Mouse (Mus musculus): Measurements from ENCODE around the gene Wasf1.

The Wasf1 gene

DNA sequence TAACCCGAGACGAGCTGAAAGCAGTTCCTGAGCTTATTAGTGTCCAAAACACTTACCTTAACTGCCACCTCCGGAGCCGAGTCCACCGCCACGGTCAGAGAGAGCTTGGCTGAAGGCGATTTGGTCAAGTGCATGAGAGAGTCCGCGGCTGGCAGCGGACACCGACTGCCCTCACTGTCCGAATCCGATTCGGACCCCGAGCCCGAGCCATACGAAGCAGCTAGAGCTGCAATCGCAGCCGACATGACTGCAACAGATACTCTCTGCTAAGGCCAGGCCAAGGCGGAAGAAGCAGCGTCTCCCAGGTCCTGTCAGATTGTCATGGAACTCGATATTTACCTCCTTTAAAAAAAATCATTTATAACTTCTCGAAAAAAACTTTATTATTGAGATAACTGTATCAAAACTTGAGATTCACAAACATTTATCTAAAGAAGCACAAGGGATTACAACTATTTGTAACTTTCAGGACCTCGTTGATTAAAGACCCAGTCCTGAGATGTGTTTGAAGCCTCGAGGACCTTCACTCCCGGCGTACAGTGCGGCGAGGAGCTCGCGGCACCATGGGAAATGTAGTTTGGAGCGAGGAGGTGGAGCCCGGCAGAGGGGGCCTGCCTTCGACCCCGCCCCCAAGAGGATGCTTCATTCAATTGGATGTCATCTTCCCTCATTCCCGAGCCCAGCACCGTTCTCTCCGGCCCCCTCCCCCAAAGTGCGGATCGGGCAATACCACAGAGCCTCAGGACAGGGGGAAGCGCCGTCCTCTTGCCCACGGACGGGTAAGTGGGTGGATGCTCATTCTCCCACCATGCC, at the start of gene Wasf1, which contains the start of gene Cdc40:
Wasf1 (plus strand) TSS at position 645 of the 813 bp plus-strand sequence.
Cdc40 (minus strand) TSS at position 481 of the 813 bp plus-strand sequence.
- peak; percentile 99 for DNase-seq

DNA sequence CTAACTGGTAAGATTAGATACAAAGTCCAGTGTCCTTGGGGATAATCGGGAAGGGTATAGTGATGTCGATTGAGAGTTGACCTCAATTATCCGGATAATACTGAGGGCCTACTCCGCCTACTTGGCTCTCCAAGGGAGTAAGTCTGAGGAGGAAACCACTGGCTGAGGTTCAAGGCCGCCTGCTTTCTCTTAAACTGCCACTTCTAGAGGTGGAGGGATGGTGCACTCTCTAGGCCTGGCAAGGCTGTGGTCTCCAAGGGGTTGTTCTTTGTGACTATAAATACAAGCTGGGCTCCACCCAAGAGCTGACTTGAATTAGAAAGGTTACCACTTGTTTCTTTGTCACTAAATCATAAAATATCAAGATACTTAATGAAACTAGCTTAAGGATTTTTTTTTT, 43.2 kb upstream of the Wasf1 start:
- DNase-seq = no peak

DNA sequence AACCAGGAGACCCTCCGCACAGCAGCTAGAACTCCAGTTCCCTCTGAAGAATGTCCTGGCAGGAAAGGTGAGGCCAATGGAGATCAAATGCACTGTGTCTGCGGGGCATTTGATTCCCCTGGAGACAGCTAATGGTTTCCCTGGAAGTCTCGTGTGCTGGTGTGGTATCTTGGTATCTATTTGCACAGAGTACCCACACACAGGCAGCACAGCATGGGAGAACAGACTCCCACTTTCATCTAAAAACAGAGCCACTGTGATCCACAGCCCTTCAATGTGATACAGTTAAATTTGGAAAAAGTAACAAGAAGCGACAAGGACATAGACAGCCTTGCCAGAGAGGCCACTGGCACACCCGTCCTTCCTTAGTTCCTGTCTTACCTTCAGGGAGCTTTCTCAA, 39.4 kb upstream of the Wasf1 start:
- no peak for DNase-seq

DNA sequence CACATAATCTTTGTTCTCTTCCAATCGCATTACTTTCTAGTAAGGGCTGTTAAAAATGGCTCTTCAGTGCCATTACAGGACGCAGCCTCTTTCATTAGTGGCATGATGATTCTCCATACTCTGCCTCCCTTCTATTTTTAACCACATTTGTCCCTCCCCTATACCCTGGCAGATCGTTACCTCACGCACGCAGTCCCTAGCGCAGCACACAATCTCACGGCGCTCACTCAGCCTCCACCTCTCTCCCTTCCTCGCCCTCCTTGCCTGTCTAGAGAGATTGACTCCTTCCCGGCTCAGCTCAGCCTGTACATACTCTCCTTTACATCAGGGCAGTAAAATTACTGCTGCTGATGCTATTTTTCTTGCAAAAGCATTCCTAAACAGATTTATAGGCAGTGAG, 38.7 kb upstream of the Wasf1 start:
- DNase-seq = no peak

DNA sequence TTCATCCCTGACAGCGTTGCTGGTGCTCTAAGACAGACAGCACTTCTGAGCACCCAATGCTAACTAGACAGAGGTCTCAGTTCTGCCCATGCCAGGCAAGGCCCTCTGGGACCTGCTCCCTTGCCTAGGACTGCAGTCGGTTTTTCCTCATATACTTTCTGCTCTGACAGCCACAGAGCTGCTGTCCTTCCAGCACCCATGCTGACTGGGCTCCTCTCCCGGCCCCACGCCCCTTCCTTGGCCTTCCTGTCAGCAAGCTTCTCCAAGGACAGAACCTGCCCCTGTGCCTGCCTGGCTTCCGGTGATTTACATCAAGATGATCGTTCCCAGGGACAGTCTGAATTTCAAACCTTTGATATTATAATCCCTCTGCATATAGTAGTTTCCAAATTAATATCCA, 37.6 kb upstream of the Wasf1 start:
- DNase-seq = peak; percentile 43

DNA sequence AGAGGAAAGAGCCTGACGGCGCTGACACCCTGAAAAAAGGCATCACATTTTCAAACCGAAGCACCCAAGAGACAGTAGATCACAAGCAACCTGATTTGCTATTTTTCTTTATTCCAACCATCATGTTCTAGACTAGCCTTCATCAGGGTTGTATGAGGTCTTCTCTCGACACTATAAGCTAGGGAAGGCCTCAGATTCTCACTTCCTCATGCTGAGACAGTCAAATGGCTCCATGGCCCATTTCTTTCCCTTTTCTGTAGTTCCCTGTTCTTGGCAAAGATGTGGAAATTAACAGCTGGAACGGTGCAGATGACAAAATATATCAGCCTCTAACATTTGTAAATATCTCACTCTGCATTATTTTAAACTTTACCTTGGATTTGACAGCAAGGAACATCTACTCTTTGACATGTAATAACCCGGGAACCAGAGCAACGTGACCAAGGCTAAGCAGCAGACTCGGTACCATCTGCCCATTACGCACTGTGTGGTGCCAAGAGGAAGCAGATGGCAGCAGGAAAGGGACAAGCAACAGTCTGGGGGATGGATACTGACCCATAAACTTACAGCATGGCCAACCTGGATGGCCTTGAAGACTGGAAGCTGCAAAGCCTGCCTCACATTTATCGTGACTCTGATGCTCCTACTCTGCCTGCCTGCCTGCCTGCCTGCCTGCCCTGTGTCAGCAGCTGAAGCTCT, 36.0 kb upstream of the Wasf1 start:
- peak; percentile 92 for DNase-seq

DNA sequence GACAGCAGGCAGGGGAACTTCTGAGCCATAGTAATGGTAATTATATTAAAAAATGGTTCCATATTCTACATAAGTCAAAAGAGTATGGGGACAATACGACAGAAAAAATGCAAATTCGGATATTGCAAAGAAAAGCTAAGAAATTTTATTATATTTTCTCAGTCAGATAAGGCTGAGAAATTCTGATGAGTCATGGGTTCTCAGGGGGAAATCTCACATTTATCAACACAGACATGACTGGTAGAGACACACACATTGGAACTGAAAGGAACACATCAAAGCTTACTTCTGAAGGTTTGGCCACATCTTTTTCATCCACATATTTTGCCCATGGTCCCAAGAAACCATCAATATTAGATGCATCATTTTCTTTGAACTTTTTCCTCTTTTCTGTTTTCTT, 32.6 kb upstream of the Wasf1 start:
- DNase-seq = no peak

DNA sequence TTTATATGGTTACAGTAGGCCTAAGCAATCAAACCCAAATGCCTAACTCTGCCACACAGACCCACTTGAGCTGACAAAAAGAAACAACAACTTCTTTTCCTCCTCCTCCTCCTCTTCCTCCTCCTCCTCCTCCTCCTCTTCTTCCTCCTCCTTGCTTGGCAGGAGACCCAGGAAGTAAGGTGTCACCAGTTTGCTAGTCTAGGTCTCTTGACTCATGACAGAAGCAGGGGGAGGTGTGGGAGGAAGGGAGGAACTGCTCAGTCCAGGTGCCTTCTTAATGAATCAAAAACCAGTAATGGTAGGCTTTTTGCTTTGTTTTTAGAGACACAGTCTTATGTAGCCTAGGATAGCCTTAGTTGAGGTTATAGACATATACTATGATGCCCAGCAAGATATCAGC, 32.1 kb upstream of the Wasf1 start:
- no peak for DNase-seq

DNA sequence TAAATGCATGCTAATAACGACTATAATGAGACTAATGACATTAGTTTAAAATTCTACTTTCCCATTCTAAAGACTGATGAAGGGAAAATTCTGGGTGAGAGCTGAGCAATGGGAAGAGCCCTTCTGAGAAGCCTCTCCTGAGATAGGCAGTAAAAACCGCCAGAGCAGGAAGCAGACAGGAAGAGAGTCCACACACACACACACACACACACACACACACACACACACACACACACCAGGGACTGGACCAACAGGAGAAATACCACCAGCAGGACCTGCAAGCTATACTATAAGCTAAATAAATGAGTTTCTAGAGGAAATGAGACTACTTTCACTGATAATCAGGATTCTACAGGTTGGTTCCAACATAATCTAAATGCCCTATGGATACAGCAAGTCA, 27.7 kb upstream of the Wasf1 start:
- no peak for DNase-seq

DNA sequence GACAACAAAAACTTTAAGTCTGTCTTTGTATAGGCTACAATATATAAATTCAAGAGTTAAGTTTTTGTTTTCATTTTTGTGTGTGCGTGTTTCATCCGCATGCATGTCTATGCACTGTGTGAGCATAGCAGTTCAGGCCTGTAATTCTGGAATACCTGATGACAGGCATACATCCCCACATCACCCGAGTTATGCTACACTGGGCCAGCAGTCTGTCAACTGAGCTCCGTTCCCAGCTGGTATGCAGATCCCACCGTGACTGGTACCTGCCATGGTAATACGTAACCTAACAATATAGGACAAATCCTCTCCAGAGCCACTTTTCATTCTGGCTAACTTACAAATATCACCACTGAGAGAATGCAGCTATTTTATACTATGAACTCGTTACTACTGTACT, 26.6 kb upstream of the Wasf1 start:
- no peak for DNase-seq

DNA sequence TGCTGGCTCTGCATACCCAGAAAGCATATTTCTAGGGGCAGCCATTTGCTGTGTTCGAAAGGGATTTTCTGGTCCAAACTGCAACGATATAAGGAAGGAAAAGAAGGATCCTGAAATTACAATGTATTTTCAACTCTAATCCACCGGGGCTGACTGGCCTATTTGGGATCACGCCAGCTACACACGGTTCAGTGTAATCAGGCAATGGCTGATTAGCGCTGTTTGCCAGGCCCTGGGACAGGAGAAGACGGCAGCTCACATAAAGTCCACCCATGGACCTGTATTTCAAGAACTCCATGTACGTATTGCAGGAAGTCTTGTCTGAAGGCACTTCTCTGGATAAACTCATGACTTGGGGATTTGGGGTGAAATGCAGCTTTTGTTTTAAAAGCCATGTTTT, 25.7 kb upstream of the Wasf1 start:
- peak; percentile 79 for DNase-seq

DNA sequence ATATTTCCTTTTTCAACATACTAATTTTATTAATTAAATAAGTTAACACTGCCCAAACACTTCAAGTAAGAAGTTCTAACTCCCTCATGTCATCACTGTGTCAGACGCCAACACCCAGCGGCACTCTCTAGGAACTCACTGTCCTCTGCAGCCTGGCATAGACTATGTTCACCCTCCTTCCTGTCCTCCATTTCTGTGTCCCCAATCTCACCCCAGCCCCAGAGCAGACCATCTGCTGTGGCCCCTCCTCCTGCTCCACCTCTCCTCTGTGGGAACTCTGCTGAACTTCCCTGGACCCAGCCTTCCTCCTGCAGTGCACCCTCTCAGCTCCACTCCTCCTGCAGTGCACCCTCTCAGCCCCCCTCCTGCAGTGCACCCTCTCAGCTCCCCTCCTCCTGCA, 15.2 kb upstream of the Wasf1 start:
- DNase-seq = peak; percentile 65

DNA sequence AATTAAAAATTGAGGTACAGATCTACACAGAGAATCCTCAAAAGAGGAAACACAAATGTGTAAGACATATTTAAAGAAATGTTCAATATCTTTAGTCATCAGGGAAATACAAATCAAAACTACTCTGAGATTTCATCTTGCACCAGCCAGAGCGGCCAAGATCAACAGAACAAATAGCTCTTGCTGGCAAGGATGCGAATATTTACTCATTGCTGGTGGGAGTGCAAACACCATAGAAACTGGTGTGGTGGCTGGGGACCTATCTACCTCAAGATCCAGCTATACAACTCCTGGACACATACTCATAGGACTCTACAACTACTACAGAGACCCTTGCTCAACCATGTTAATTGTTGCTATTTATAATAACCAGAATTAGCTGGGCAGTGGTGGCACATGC, 12.0 kb upstream of the Wasf1 start:
- no peak for DNase-seq

DNA sequence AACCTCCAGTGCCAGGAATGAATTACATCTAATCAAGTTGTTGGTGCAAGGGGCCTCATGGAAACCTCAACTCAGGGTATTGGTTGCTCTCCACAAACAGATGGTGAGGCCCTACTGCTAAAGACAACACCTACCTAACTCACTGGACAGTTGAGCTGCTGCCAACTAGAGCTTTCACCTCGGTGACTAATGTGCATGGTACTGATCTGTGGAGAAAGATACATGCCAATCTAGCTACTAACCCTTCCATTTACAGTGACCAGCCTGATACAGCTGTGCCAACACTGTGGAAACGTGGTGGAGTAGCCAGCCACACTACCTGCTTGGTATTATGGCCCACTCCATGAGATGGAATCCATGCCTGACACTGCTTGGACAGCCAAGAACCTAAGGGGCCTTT, 11.2 kb upstream of the Wasf1 start:
- DNase-seq = peak; percentile 72

DNA sequence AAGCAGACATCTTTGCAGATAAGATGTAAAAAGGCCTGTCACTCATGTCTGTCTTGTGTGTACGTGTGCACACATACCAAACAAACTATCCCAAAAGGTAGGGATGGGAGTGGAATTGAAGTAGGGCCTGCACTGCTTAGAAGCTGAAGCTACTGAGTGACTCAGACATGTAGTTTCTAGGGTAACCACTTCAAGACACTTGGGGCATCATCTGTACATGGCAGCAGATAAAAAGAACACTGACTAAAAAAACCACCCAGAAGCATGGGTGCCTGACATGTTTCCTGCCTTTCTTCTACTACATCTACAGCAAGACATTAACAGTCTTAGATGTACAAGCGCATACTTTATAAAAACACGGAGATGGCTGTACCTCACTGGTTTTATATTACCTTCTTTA, 5.0 kb upstream of the Wasf1 start:
- no peak for DNase-seq

DNA sequence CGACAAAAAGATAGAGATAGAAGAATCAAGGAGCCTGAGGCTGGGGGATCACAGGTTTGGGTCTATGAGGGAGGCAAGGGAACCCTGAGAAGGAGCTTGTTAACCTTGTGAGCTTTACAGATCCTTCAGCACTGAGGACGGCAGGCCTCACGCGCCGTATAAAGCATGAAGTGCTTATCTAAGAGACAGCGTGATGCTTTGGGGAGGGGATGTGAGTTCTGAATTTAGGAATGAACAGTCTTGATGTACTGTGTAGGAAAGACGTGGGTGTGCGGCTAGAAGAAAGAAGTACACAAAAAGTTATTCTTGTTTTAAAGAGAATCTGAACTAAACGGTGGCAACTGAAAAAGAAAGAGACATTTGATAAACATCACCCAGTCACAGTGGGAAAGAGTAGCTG, 3.3 kb upstream of the Wasf1 start:
- DNase-seq = no peak

DNA sequence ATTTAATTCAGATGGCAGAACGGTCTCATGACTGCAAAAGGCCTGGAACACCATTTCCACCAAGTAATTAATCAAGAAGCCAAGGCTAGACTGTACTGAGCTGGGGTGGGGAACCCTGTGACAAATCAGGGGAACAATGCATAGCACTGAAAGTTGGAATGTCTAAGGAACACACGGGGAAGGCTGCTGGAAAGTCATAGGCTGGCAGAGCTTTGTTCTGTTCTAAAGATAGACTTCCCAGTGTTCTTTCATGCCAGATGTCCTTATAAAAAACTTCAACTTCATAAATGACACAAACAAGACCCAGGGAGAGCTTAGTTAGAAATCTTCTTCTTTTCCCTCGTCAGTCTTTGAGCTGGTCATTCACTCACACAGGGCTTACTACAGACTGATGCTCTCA, 2.0 kb upstream of the Wasf1 start:
- no peak for DNase-seq

DNA sequence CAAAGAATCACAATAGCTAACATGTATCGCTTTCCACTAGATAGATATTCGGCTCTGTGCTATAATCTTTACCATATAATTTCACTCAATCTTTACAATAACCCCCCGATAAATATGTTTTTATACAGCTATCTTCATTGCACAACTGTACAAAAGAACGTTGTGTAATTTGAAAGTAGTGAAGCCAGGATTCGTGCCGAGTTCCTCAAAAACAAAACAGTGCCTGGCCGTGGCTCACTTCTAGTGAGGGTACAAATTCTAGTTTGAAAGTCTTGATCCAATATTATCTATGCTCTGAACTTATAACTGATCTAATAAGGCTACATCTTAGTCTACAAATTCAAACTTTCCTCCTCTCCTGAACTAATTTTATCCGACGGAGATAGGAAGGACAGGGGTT, 942 bp upstream of the Wasf1 start:
- no peak for DNase-seq

DNA sequence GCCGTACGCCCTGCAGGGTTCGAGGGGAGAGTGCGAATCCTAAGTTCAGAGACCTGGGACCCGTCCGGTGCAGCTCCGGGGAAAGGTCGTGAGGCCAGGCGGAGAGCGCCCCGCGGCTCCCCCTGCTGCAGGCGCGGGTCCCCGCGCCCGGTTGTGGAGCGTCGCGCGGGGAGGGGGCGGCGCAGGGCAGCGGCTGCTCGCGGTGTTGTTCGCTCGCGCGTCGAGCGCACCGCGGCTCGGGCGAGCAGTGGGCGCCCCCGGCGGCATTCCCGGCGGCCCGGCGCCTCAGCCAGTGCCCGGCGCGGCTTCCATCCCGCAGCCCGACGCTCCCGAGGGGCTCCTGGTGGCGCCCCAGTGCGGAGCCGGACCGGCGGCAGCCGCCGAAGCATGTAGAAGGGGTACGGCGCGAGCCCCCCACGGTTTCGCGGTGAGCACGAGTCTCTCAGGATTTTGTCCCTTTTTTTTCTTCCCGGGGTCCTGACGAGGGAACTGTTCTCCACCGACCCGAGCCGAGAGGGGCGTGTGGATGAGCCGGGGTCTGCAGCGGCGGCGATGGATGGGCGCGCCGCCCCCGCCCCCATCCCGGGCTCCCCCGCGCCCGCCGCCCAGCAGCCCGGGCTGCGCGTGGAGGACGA, 486 bp downstream of the Wasf1 start:
- DNase-seq = no peak

DNA sequence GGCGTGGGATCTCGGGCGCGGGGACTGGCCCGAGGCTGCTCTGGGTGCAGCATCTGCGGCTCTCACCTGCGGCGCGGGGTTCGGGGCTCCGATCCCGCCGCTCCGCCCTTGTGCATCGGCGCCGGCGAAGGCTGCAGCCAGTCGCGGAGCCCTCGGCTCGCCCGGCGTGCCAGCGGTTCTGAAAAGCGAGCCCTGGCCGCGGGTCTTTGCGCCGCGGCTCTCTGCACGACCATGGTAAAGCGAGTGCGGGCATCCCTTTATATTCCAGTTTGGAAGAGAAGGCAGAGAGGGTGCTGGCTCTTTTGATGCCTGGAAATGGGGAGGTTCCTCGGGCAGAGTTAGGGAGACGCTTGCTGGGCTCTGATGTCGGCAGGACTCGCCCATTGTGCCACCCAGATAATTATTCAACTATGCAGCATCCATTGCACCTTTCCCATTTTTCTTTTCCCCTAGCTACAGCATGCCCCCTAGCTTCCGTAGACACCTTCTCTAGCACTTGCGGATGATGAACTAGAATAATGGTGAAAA, 1.1 kb downstream of the Wasf1 start:
- DNase-seq = peak; percentile 74

DNA sequence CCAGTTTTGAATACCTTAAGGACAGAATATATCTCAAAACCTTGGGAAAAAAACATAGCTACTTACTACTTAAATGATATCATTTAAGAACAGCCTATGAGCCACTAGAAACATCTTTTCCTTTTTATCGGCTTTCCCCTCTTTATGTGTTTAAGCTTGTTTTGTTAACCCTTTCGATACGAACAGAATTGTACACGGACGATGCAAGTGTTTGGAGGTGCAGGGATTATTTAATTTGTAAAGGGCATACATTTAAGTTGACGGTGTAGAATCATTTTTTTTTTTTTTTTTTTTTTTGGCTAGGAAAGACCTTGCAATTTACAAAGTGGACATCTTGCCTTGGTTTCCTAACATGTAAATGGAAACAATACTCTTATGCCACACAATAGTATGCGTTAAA, 2.2 kb downstream of the Wasf1 start:
- no peak for DNase-seq

DNA sequence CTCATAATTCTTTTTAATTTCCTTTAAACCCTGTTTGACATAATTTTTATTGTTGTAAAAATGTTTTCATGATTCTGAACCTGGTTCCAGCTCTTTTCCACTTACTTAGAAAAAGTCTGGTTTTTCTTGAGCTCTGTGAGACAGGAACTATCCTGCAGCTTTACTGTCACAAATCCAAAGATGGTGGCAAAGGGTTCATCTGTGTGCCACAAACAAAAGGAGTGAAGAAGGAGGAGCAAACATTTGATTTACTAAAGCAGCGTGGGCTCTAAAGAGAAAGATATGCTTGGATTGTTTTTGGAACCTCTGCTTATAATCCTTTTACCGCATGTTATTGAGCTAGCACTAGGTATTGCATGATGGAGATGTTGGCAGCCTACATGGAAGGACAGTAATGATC, 4.0 kb downstream of the Wasf1 start:
- DNase-seq = no peak

DNA sequence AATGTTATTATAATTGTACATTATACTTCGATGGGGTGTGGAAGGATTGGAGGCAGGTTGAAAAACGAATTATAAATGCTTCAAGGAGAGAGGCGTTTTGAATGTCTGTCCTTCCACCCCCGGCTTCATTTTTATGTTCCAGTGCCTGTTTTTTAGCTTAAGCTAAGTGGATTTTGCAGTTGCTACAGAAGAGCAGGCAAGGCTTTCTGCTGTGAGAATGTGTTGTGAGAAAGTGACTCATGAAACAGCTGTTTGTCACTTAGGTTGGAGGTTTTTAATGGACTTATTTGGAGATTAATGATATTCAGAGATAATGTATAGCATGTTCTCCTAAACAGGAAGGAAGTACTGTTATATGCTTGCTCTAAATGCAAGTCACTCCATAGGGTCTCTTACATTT, 5.9 kb downstream of the Wasf1 start:
- no peak for DNase-seq

DNA sequence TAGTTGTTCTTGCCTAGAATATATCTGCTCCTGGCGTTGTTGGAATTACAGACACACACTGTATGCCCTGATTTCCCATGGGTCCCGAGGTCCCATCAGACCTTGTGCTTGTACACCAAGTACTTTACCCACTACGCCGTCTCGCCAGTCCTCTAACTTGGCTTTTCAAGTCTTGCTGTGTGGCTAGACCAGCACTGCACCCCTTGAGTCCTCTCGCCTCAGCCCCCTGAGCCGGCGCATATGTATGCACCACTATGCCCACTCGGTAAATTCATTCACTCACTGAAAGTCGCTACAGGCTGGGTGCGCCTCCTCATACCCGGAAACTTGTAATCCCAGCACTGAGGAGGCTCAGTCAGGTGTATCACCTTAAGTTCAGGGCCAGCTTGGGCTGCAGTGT, 12.5 kb downstream of the Wasf1 start:
- no peak for DNase-seq
